Mouse (Mus musculus) limb, embryonic 13.5 days (tissue): ENCODE results near the gene Atp6v0d1. TPM values are rescaled to one million over a fixed set of nuclear protein-coding genes. Genes with fewer than 3 reads are reported as not detected.

Experiments used
- ATAC-seq: fragments of 200-750 bp; cut with Nextera tagmentation; 2 replicates; pipeline ENCODE4 v1.8.0; 2017; ENCODE audit warnings: low read depth, moderate number of reproducible peaks, moderate TSS enrichment; ENCODE audit not compliant: low FRiP score
- H3K27ac ChIP-seq: fragments of 300-500 bp; sonication (generic); 2 replicates; pipeline ENCODE4 v1.5.1; 2015; ENCODE audit warnings: inconsistent platforms, mild to moderate bottlenecking, moderate library complexity
- H3K27me3 ChIP-seq: fragments of 300-500 bp; sonication (generic); 2 replicates; pipeline ENCODE4 v1.6.1; 2015; ENCODE audit warnings: mild to moderate bottlenecking, inconsistent platforms
- H3K36me3 ChIP-seq: fragments of 300-500 bp; sonication (generic); 2 replicates; pipeline ENCODE4 v1.6.1; 2015; ENCODE audit warnings: inconsistent platforms, mild to moderate bottlenecking, moderate library complexity
- H3K4me1 ChIP-seq: fragments of 300-500 bp; sonication (generic); 2 replicates; pipeline ENCODE4 v1.6.1; 2015; ENCODE audit warnings: inconsistent platforms
- H3K4me2 ChIP-seq: fragments of 300-500 bp; sonication (generic); replicated peaks from 2 replicates; pipeline ENCODE4 v1.6.1; 2015; ENCODE audit warnings: inconsistent platforms, mild to moderate bottlenecking, moderate library complexity
- H3K4me3 ChIP-seq: fragments of 300-500 bp; sonication (generic); 2 replicates; pipeline ENCODE4 v1.5.1; 2015; ENCODE audit warnings: moderate library complexity, mild to moderate bottlenecking, inconsistent platforms
- H3K9ac ChIP-seq: fragments of 300-500 bp; sonication (generic); 2 replicates; pipeline ENCODE4 v1.6.1; 2015; ENCODE audit warnings: mild to moderate bottlenecking, inconsistent platforms
- H3K9me3 ChIP-seq: fragments of 300-500 bp; sonication (generic); 2 replicates; pipeline ENCODE4 v1.6.1; 2016; ENCODE audit warnings: inconsistent platforms
- WGBS: fragments of 180-500 bp; shearing (Covaris S2); methylation state at CpG from one replicate; pipeline ENCODE4 v1.1.7; 2015; 5-methylcytosine and 5-hydroxymethylcytosine counted together
- microRNA counts: library from miRNA; unstranded; fragments of <30 nt; microRNA quantifications from one replicate; lab custom pipeline; 2016
- microRNA-seq: library from miRNA; unstranded; fragments of <30 nt; microRNA quantifications from one replicate; pipeline ENCODE4, GENCODE M21; 2016
- polyA plus RNA-seq: library from polyadenylated mRNA; unstranded; fragments of >200 nt; fragmentation: Nextera tagmentation; extraction: Ambion mirVana; gene quantifications from 2 replicates; pipeline ENCODE4 v1.2.1, GENCODE M21; 2015

Atp6v0d1 gene
- polyA plus RNA-seq, 1 experiment from 2014 or later = 82.5 TPM

- Histone ChIP-seq H3K9me3 (no peaks in the 10 kb centered on the region), H3K27ac (no peak overlapping the region), H3K4me1 (peaks cover 52% of the 10 kb centered on the region), H3K4me3 (no peak overlapping the region), H3K27me3 (peaks cover 55% of the 10 kb centered on the region), H3K9ac (no peak overlapping the region), H3K4me2 (no peak overlapping the region), H3K36me3 (peaks cover 52% of the 10 kb centered on the region)
- WGBS = 93% methylated on average over 8 of the region's 8 CpGs
- ATAC-seq = no peak
Observed at GRCm38 (mm10) chr8:105475742-105476141, 90.1 kb downstream of the Atp6v0d1 start.

GRCm38 (mm10) chr8:105475254-105475653 is 90.6 kb downstream of the Atp6v0d1 start:
- H3K4me3 ChIP-seq = no peak overlapping the region
- ATAC-seq = no peak
- H3K27ac ChIP-seq = no peak overlapping the region; the same call in 1 of the 2 replicates
- H3K9me3 ChIP-seq = no peaks in the 10 kb centered on the region
- WGBS = 41% methylated on average over 4 of the region's 4 CpGs
- no peak overlapping the region for H3K4me2 ChIP-seq
- peaks cover 60% of the 10 kb centered on the region for H3K27me3 ChIP-seq
- H3K36me3 ChIP-seq = peaks cover 52% of the 10 kb centered on the region
- H3K9ac ChIP-seq = no peak overlapping the region
- H3K4me1 ChIP-seq = peaks cover 57% of the 10 kb centered on the region

DNA sequence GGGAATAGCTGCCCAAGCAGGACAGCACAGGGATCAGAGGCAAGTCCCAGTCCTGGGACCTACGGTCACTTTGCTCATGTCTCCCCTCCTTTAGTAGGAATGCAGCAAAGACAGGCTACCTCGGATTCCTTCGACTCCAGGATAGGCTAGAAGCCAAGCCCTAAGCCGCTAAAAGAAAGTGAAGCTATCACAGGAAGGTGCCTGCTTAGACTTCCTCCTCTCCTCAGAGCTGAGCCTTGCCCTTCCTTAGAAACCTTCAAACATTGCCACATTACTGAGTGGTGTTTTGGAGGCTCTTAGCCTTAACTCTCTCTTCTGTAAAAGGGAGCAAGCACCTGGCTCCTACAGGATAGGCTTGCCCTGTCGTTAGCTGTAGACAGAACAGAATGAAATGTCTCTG is 91.2 kb downstream of the Atp6v0d1 start:
- no peak overlapping the region for H3K9ac ChIP-seq
- H3K9me3 ChIP-seq = no peaks in the 10 kb centered on the region
- ATAC-seq = no peak
- peaks cover 46% of the 10 kb centered on the region for H3K36me3 ChIP-seq
- peak overlapping the region; percentile 28 for H3K27ac ChIP-seq
- no peak overlapping the region; the same call in 1 of the 2 replicates for H3K4me2 ChIP-seq
- no peak overlapping the region for H3K4me3 ChIP-seq
- H3K4me1 ChIP-seq = peaks cover 57% of the 10 kb centered on the region
- peaks cover 63% of the 10 kb centered on the region for H3K27me3 ChIP-seq
- 40% methylated on average over 5 of the region's 5 CpGs for WGBS

MicroRNA genes within 50 kb of the gene (microRNA counts, 519-probe panel; counts per million panel counts)
- 2,695 counts per million, percentile 41 among the panel's probes with 10 or more counts for microRNA mmu-miR-1966 (lab: Ali Mortazavi, UCI)

Small RNA genes within 50 kb of the gene (microRNA-seq; reads per million reads assigned to microRNA genes)
- gene Mir1966 = not detected

Other genes starting within 250 kb of the Atp6v0d1 start
- 1.8 and 2.7 TPM in 2 replicates for gene Lrrc29, start 239.8 kb downstream of the Atp6v0d1 start, polyA plus RNA-seq
- gene Tmem208, start 239.7 kb downstream of the Atp6v0d1 start, polyA plus RNA-seq = 119 and 122 TPM in 2 replicates
- gene Fhod1, start 218.1 kb downstream of the Atp6v0d1 start, polyA plus RNA-seq = 2.1 and 2.3 TPM in 2 replicates
- gene Slc9a5, start 217.2 kb downstream of the Atp6v0d1 start, polyA plus RNA-seq = 6.0 and 6.4 TPM in 2 replicates
- gene Plekhg4, start 192.8 kb downstream of the Atp6v0d1 start, polyA plus RNA-seq = 0.73 and 1.2 TPM in 2 replicates
- not detected in 2 replicates for gene Kctd19, start 152.5 kb downstream of the Atp6v0d1 start, polyA plus RNA-seq
- 0.36 and 0.55 TPM in 2 replicates for gene Lrrc36, start 152.5 kb downstream of the Atp6v0d1 start, polyA plus RNA-seq
- 65.4 and 71.1 TPM in 2 replicates for gene Tppp3, start 94.5 kb downstream of the Atp6v0d1 start, polyA plus RNA-seq
- 42.5 and 45.3 TPM in 2 replicates for gene Zdhhc1, start 69.1 kb downstream of the Atp6v0d1 start, polyA plus RNA-seq
- gene Hsd11b2, start 47.3 kb downstream of the Atp6v0d1 start, polyA plus RNA-seq = 5.9 and 7.6 TPM in 2 replicates
- gene Ripor1, start 39.2 kb upstream of the Atp6v0d1 start, polyA plus RNA-seq = 20.1 and 20.2 TPM in 2 replicates
- gene Ctcf, start 70.5 kb upstream of the Atp6v0d1 start, polyA plus RNA-seq = 140 and 142 TPM in 2 replicates
- 1.9 and 2.0 TPM in 2 replicates for gene Agrp, start 71.3 kb upstream of the Atp6v0d1 start, polyA plus RNA-seq
- 0.55 and 0.77 TPM in 2 replicates for gene Carmil2, start 120.2 kb upstream of the Atp6v0d1 start, polyA plus RNA-seq
- gene Acd, start 135.1 kb upstream of the Atp6v0d1 start, polyA plus RNA-seq = 81.5 and 83.9 TPM in 2 replicates
- gene Pard6a, start 135.1 kb upstream of the Atp6v0d1 start, polyA plus RNA-seq = 17.7 TPM in 2 replicates
- gene 4933405L10Rik, start 141.6 kb upstream of the Atp6v0d1 start, polyA plus RNA-seq = 0.36 TPM in 1 of 2 replicates, not detected in the other
- gene Enkd1, start 142.2 kb upstream of the Atp6v0d1 start, polyA plus RNA-seq = 30.8 and 32.2 TPM in 2 replicates
- 27.4 and 28.4 TPM in 2 replicates for gene Gfod2, start 192.6 kb upstream of the Atp6v0d1 start, polyA plus RNA-seq